Mouse (Mus musculus) MEL (cell line): ENCODE results near the gene Fam229a. TPM values are rescaled to one million over a fixed set of nuclear protein-coding genes. Genes with fewer than 3 reads are reported as not detected.
"Not testable (repeated sequence)": the region's sequence is repeated elsewhere in the genome, so short reads cannot be mapped to it uniquely, and the experiment has no call there.

ENCODE experiments used
- DNase-seq: peaks from one replicate; pipeline ENCODE4 v3.0.0; 2011; ENCODE audit warnings: low read depth, low spot score
- H3K27ac ChIP-seq: 2 replicates; pipeline ENCODE4 v1.5.1; 2012; ENCODE audit warnings: low read depth, mild to moderate bottlenecking, control low read depth, low read length, moderate library complexity; ENCODE audit not compliant: control insufficient read depth
- H3K27me3 ChIP-seq, 2 experiments: fragments of 150-350 bp in 1 of 2; sonication (generic) in 1 of 2; 2 replicates each; pipeline ENCODE4 v1.6.1; 2012; ENCODE audit warnings: low read length in 2 of 2, mild to moderate bottlenecking in 2 of 2, improper control_type of control experiment in 1 of 2, moderate library complexity in 1 of 2; ENCODE audit not compliant: insufficient read depth in 2 of 2, control insufficient read depth in 1 of 2
- H3K36me3 ChIP-seq, 2 experiments: 2 replicates each; pipeline ENCODE4 v1.6.1; 2012 to 2014; ENCODE audit warnings: low read length in 2 of 2, improper control_type of control experiment in 1 of 2, inconsistent platforms in 1 of 2, mild to moderate bottlenecking in 1 of 2; ENCODE audit not compliant: insufficient read depth in 2 of 2, control insufficient read depth in 1 of 2
- H3K4me1 ChIP-seq, 2 experiments: fragments of 150-350 bp in 1 of 2; sonication (generic) in 1 of 2; 2 replicates each; pipeline ENCODE4 v1.6.1; 2012; ENCODE audit warnings: low read length in 2 of 2, improper control_type of control experiment in 1 of 2, mild to moderate bottlenecking in 1 of 2; ENCODE audit not compliant: insufficient read depth in 2 of 2, control insufficient read depth in 1 of 2
- H3K4me3 ChIP-seq, 2 experiments: fragments of 150-350 bp in 1 of 2; sonication (generic) in 1 of 2; 2 replicates each; pipeline ENCODE4 v1.5.1; 2012; ENCODE audit warnings: low read depth in 2 of 2, low read length in 2 of 2, mild to moderate bottlenecking in 2 of 2, moderate library complexity in 2 of 2, control low read depth in 1 of 2, improper control_type of control experiment in 1 of 2; ENCODE audit not compliant: control insufficient read depth in 1 of 2, insufficient read depth in 1 of 2
- H3K79me2 ChIP-seq: 2 replicates; pipeline ENCODE4 v1.6.1; 2012; ENCODE audit warnings: mild to moderate bottlenecking, low read length, moderate library complexity; ENCODE audit not compliant: control insufficient read depth, poor library complexity, insufficient read depth
- H3K9ac ChIP-seq: 2 replicates; pipeline ENCODE4 v1.6.1; 2012; ENCODE audit warnings: low read depth, mild to moderate bottlenecking, control low read depth, low read length, moderate library complexity; ENCODE audit not compliant: control insufficient read depth, poor library complexity, severe bottlenecking
- H3K9me3 ChIP-seq: fragments of 150-350 bp; sonication (generic); replicated peaks from 2 replicates; pipeline ENCODE4 v1.6.1; 2012; ENCODE audit warnings: mild to moderate bottlenecking, low read length, improper control_type of control experiment, moderate library complexity; ENCODE audit not compliant: insufficient read depth
- CTCF ChIP-seq, 3 experiments: IDR thresholded peaks in 2 of 3; conservative IDR thresholded peaks in 1 of 3; 2 replicates each; pipeline ENCODE4 v1.5.1; 2011 to 2012; ENCODE audit warnings: low read length in 3 of 3, low read depth in 2 of 3, mild to moderate bottlenecking in 2 of 3, improper control_type of control experiment in 1 of 3, inconsistent platforms in 1 of 3, mixed read lengths in 1 of 3, moderate library complexity in 1 of 3; ENCODE audit not compliant: control insufficient read depth in 1 of 3, insufficient read depth in 1 of 3, poor library complexity in 1 of 3, severe bottlenecking in 1 of 3
- NELFE ChIP-seq: IDR thresholded peaks from 2 replicates; pipeline ENCODE4 v1.6.1; 2011; ENCODE audit warnings: low read depth, low read length, improper control_type of control experiment
- POLR2A ChIP-seq, 2 experiments: IDR thresholded peaks; 2 replicates each; pipeline ENCODE4 v1.6.1; 2011 to 2012; ENCODE audit warnings: low read length in 2 of 2, mild to moderate bottlenecking in 2 of 2, control low read depth in 1 of 2, improper control_type of control experiment in 1 of 2, low read depth in 1 of 2, moderate library complexity in 1 of 2; ENCODE audit not compliant: control insufficient read depth in 1 of 2, insufficient read depth in 1 of 2, poor library complexity in 1 of 2
- POLR2AphosphoS2 ChIP-seq: IDR thresholded peaks from 2 replicates; pipeline ENCODE4 v1.6.1; 2011; ENCODE audit warnings: low read length, improper control_type of control experiment
- SIN3A ChIP-seq: IDR thresholded peaks from 2 replicates; pipeline ENCODE4 v1.6.1; 2012; ENCODE audit warnings: low read length, improper control_type of control experiment, inconsistent platforms
- SMC3 ChIP-seq: IDR thresholded peaks from 2 replicates; pipeline ENCODE4 v1.6.1; 2011; ENCODE audit warnings: low read depth, low read length, improper control_type of control experiment
- TCF12 ChIP-seq: IDR thresholded peaks from 2 replicates; pipeline ENCODE4 v1.6.1; 2014; ENCODE audit warnings: low read depth, mild to moderate bottlenecking, inconsistent platforms, low read length, improper control_type of control experiment, moderate library complexity
- UBTF ChIP-seq: IDR thresholded peaks from 2 replicates; pipeline ENCODE4 v1.6.1; 2012; ENCODE audit warnings: low read depth, mild to moderate bottlenecking, inconsistent platforms, low read length, improper control_type of control experiment, moderate library complexity, borderline replicate concordance; ENCODE audit not compliant: insufficient read depth
- USF1 ChIP-seq: IDR thresholded peaks from 2 replicates; pipeline ENCODE4 v1.6.1; 2014; ENCODE audit warnings: low read depth, mild to moderate bottlenecking, inconsistent platforms, low read length, improper control_type of control experiment, moderate library complexity
- ZC3H11A ChIP-seq: IDR thresholded peaks from 2 replicates; pipeline ENCODE4 v1.6.1; 2012; ENCODE audit warnings: low read depth, mild to moderate bottlenecking, inconsistent platforms, low read length, improper control_type of control experiment
- ZMIZ1 ChIP-seq: IDR thresholded peaks from 2 replicates; pipeline ENCODE4 v1.6.1; 2012; ENCODE audit warnings: low read depth, mild to moderate bottlenecking, inconsistent platforms, low read length, improper control_type of control experiment, moderate library complexity
- ZNF384 ChIP-seq: IDR thresholded peaks from 2 replicates; pipeline ENCODE4 v1.6.1; 2012; ENCODE audit warnings: low read depth, mild to moderate bottlenecking, inconsistent platforms, low read length, improper control_type of control experiment
- polyA plus RNA-seq, 2 experiments: library from polyadenylated mRNA; stranded (reverse) in 1 of 2; unstranded in 1 of 2; fragments of >175 nt in 1 of 2; fragments of >200 nt in 1 of 2; gene quantifications; 2 replicates each; pipeline versions ENCODE4 v1.2.1 to v1.2.4; 2012; ENCODE audit warnings: low replicate concordance in 2 of 2, low read depth in 1 of 2; ENCODE audit not compliant: insufficient read length in 2 of 2, insufficient read depth in 1 of 2, missing spikeins in 1 of 2
- total RNA-seq: library from RNA; depleted of rRNA; stranded (reverse); fragments of 300-350 nt; gene quantifications from 2 replicates; pipeline ENCODE4 v1.2.3, GENCODE M21; 2012

Fam229a gene
- total and polyA plus RNA-seq, 3 experiments: not detected

DNA sequence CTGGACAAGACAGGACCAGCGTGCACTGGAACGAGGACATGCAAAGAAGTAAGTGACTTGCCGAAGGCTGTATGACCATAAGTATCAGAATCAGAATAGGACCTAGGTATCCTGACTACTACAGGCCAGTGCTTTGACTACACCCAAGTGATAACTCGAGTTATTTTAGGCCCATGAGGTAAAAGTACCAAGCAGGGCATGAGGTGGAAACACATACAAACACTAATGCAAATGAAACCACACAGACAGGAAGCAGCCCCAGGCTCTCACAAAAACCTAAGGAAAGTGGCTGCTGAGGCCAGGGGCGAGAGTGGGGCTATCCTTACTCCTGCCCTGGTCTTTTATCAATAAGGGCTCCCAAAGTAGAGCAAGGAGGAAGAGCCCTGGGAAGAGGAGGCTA lies 34.3 kb downstream of the Fam229a start:
- DNase-seq: no peak
- TF ChIP-seq ZMIZ1: no peak
- TF ChIP-seq POLR2A (IDR thresholded peaks at IDR 0.05; ENCODE audit: control insufficient read depth in 1 of 2, insufficient read depth in 1 of 2, low read depth in 1 of 2, low read length in 2 of 2, poor library complexity in 1 of 2): no peak
- TF ChIP-seq NELFE: no peak
- no peak for TF ChIP-seq SIN3A
- no peak for TF ChIP-seq ZC3H11A
- no peak for TF ChIP-seq ZNF384
- no peak for TF ChIP-seq SMC3
- no peak for TF ChIP-seq CTCF (IDR thresholded peaks at IDR 0.05 in 2 of 3, conservative IDR thresholded peaks at IDR 0.05 in 1 of 3; ENCODE audit: control insufficient read depth in 1 of 3, insufficient read depth in 1 of 3, low read depth in 2 of 3, low read length in 3 of 3, poor library complexity in 1 of 3, severe bottlenecking in 1 of 3)
- no peak for TF ChIP-seq UBTF
- TF ChIP-seq TCF12: no peak
- TF ChIP-seq, all 39 proteins: peak for 0
- Histone ChIP-seq H3K4me1 (no peaks in the 10 kb centered on the region), H3K4me3 (no peak overlapping the region), H3K9me3 (no peaks in the 10 kb centered on the region), H3K27ac (no peak overlapping the region), H3K36me3 (peaks cover 0 to 22% of the 10 kb centered on the region in 2 experiments; a peak in 2 of 4 replicates), H3K79me2 (no peaks in the 10 kb centered on the region), H3K9ac (no peak overlapping the region), H3K27me3 (no peaks in the 10 kb centered on the region)

DNA sequence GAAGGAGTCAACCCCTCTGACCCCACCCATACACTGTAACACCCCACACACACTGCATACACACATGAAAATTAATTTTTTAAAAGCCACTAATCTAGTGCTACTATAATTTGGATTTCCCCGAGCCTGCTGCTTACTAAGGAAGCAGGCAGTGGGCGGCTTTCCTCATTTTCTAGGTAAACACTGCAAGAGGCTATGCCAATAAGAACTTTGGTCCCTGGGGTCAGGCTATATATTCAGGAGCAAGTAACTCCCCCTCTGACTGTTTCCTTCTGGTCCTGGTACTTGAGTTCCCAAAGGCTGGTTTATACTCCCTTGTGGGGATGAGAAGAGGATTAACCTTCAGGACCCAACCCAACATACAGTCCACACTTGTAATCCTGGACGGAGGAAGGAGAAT lies 34.9 kb downstream of the Fam229a start:
- Histone ChIP-seq H3K27me3 (no peaks in the 10 kb centered on the region), H3K27ac (no peak overlapping the region), H3K4me1 (no peaks in the 10 kb centered on the region), H3K79me2 (no peaks in the 10 kb centered on the region), H3K9me3 (no peaks in the 10 kb centered on the region), H3K4me3 (no peak overlapping the region), H3K9ac (no peak overlapping the region), H3K36me3 (peaks cover 0 to 20% of the 10 kb centered on the region in 2 experiments; a peak in 2 of 4 replicates)
- no peak for TF ChIP-seq POLR2AphosphoS2
- no peak for TF ChIP-seq TCF12
- no peak for TF ChIP-seq USF1
- no peak for TF ChIP-seq CTCF (IDR thresholded peaks at IDR 0.05 in 2 of 3, conservative IDR thresholded peaks at IDR 0.05 in 1 of 3; ENCODE audit: control insufficient read depth in 1 of 3, insufficient read depth in 1 of 3, low read depth in 2 of 3, low read length in 3 of 3, poor library complexity in 1 of 3, severe bottlenecking in 1 of 3)
- no peak for DNase-seq

DNA sequence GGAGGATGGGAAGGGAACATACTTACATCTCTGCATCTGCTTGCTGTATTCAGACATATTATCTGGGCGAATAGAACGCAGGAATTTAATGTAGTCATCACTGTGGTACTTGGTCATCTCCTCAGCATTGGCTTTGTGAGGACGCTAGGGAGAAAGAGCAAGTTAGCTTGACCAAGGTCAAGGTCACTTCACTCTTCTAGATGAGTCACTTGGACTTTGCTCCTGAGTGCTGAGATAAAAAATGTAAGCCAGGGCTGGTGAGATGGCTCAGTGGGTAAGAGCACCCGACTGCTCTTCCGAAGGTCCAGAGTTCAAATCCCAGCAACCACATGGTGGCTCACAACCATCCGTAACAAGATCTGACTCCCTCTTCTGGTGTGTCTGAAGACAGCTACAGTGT lies 37.9 kb downstream of the Fam229a start:
- not testable (repeated sequence) for H3K27me3 ChIP-seq, H3K4me3 ChIP-seq, H3K9ac ChIP-seq, H3K79me2 ChIP-seq, H3K9me3 ChIP-seq, H3K27ac ChIP-seq, H3K4me1 ChIP-seq, DNase-seq
- H3K36me3 ChIP-seq: peaks cover 0 to 12% of the 10 kb centered on the region in 2 experiments; a peak in 2 of 4 replicates
